Mouse (Mus musculus) cerebellum, adult 2 months (tissue): Measurements from ENCODE around the gene Gabpa. TPM values are rescaled to one million over a fixed set of nuclear protein-coding genes. Genes with fewer than 3 reads are reported as not detected.

Experiments used
- DNase-seq, 2 experiments: peaks; one replicate each; pipeline ENCODE4 v3.0.0; 2021
- H3K27ac ChIP-seq: fragments of 200-500 bp; 2 replicates; pipeline ENCODE4 v1.5.1; 2012; ENCODE audit warnings: low read length, control low read depth, inconsistent platforms; ENCODE audit not compliant: insufficient read depth
- H3K27me3 ChIP-seq: fragments of 200-500 bp; 2 replicates; pipeline ENCODE4 v1.6.1; 2012; ENCODE audit warnings: inconsistent platforms, mild to moderate bottlenecking, low read length, moderate library complexity; ENCODE audit not compliant: control insufficient read depth, insufficient read depth
- H3K4me1 ChIP-seq: fragments of 200-500 bp; 2 replicates; pipeline ENCODE4 v1.6.1; 2011; ENCODE audit warnings: low read length; ENCODE audit not compliant: control insufficient read depth, insufficient read depth
- H3K4me3 ChIP-seq: fragments of 200-500 bp; replicated peaks from 2 replicates; pipeline ENCODE3; 2011; ENCODE audit warnings: mild to moderate bottlenecking, low read depth, low read length, control low read depth; ENCODE audit not compliant: insufficient read depth
- CTCF ChIP-seq: fragments of 200-500 bp; IDR thresholded peaks from 2 replicates; pipeline ENCODE4 v1.5.1; 2011; ENCODE audit warnings: low read depth, mild to moderate bottlenecking, control low read depth, low read length, moderate library complexity, borderline replicate concordance; ENCODE audit not compliant: insufficient read depth
- POLR2A ChIP-seq: fragments of 200-500 bp; IDR thresholded peaks from 2 replicates; pipeline ENCODE4 v1.6.1; 2011; ENCODE audit warnings: low read length, control low read depth, borderline replicate concordance; ENCODE audit not compliant: insufficient read depth
- WGBS: fragments of 180-500 bp; shearing (Covaris S2); methylation state at CpG from one replicate; pipeline ENCODE4 v1.1.7; 2018; 5-methylcytosine and 5-hydroxymethylcytosine counted together
- polyA plus RNA-seq: library from polyadenylated mRNA; depleted of rRNA; stranded (reverse); fragments of >200 nt; gene quantifications from 2 replicates; pipeline ENCODE4 v1.2.3, GENCODE M21; 2012

Gene Gabpa
- polyA plus RNA-seq, 1 experiment = 18.7 TPM

- H3K4me1 ChIP-seq = no peaks in the 10 kb centered on the region
- 96% methylated on average over 3 of the region's 3 CpGs for WGBS
- H3K4me3 ChIP-seq = no peak overlapping the region
- H3K27me3 ChIP-seq = no peaks in the 10 kb centered on the region
- no peak overlapping the region for H3K27ac ChIP-seq
- no peak for TF ChIP-seq CTCF
- TF ChIP-seq POLR2A = no peak
- no peak for DNase-seq
Measured at GRCm38 (mm10) chr16:84806175-84806574, 28.6 kb upstream of the Gabpa start.

- no peak for TF ChIP-seq POLR2A
- H3K4me1 ChIP-seq = no peaks in the 10 kb centered on the region
- no peaks in the 10 kb centered on the region for H3K27me3 ChIP-seq
- 97% methylated on average over 7 of the region's 7 CpGs for WGBS
- H3K27ac ChIP-seq = no peak overlapping the region
- H3K4me3 ChIP-seq = no peak overlapping the region
- DNase-seq = no peak
Measured at GRCm38 (mm10) chr16:84807874-84808273, 26.9 kb upstream of the Gabpa start.

DNA sequence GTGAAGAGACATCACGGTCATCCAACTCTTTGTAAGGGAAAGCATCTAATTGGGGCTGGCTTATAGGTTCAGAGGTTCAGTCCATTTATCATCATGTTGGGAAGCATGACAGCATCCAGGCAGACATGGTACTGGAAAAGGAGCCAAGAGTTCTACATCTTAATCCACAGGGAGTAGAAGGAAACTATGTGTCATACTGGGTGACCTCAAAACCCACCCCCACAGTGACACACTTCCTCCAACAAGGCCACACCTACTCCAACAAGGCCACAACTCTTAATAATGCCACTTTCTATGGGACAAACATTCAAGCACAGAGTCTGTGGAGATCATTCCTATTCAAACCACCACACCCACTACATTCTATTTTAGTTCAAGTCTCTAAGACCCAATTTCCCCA, 24.5 kb upstream of the Gabpa start:
- DNase-seq = no peak
- TF ChIP-seq CTCF (no peak), POLR2A (no peak)
- 96% methylated on average over 1 of the region's 1 CpGs for WGBS
- Histone ChIP-seq H3K4me3 (no peak overlapping the region), H3K27me3 (no peaks in the 10 kb centered on the region), H3K27ac (no peak overlapping the region), H3K4me1 (no peaks in the 10 kb centered on the region)

DNA sequence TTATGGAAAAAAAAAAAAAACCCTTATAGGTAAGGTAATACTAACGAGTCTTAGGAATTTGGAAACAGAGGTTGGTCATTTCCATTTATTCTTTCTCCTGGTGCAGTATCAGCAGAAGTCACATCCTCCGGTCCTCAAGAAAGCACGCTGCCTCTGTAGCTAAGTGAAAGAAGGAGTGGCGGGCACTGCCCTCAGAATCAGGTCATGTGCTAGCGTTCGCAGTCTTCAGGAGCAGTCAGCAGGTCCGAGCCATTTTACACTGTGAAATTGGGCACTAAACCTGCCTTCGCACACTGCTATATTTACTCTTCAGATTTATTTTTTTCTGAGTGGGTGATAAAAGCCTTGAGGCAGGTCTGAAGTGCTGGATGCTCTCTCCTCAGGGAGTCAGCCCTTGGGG, 20.9 kb upstream of the Gabpa start:
- DNase-seq = no peak
- no peak for TF ChIP-seq POLR2A
- no peak for TF ChIP-seq CTCF
- H3K27me3 ChIP-seq = no peaks in the 10 kb centered on the region
- H3K4me1 ChIP-seq = no peaks in the 10 kb centered on the region
- no peak overlapping the region for H3K4me3 ChIP-seq
- 92% methylated on average over 8 of the region's 8 CpGs for whole genome bisulfite sequencing
- H3K27ac ChIP-seq = no peak overlapping the region

DNA sequence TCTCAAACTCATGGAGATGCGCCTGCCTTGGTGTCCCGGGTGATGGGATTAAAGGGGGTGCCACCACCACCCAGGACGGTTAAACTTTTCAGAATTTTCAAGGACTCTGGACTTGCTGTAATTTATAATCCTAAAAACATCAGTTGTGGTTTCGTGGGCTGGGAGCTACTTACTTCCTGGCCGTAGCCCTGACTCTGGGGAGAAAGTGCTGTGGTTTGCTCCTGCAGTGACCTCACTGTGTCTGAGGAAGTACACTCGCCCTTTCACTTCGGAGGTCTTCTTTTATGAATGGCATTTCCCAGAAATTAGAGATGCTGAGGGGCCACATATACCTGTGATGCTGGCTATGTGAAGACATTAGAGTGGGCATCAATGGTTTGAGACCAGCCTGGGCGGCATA, 20.2 kb upstream of the Gabpa start:
- TF ChIP-seq POLR2A (no peak), CTCF (no peak)
- DNase-seq = no peak
- WGBS = 90% methylated on average over 8 of the region's 8 CpGs

DNA sequence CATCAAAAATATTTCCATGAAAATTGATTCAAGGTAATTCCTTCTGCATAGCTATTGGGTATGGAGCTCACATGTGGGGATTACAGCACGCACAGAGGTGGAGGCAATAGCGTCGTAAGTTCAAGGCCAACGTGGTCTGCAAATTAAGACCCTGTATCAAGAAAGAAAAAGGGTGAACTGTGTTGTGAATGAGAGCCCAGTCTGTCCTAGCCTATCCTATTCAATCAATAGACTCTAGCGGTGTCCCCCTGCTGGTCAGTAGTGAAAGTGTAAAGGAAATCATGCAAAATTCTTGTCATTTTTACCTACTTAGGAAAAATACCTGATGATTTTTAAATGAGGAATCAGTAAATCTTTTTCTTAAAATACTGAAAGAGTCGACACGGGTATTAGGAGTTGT, 17.3 kb upstream of the Gabpa start:
- Histone ChIP-seq H3K4me3 (no peak overlapping the region), H3K27ac (no peak overlapping the region), H3K4me1 (no peaks in the 10 kb centered on the region), H3K27me3 (no peaks in the 10 kb centered on the region)
- TF ChIP-seq POLR2A (no peak), CTCF (no peak)
- DNase-seq = no peak
- WGBS = 30% methylated on average over 7 of the region's 7 CpGs

More for the DNA sequence above, 20.2 kb upstream of the Gabpa start:
- no peak overlapping the region for H3K27ac ChIP-seq
- no peaks in the 10 kb centered on the region for H3K4me1 ChIP-seq
- no peak overlapping the region for H3K4me3 ChIP-seq
- H3K27me3 ChIP-seq = no peaks in the 10 kb centered on the region

GRCm38 (mm10) chr16:84825009-84825408, 9.7 kb upstream of the Gabpa start:
- 47% methylated on average over 6 of the region's 6 CpGs for WGBS
- H3K27ac ChIP-seq = no peak overlapping the region
- TF ChIP-seq CTCF = no peak
- TF ChIP-seq POLR2A = no peak
- H3K4me1 ChIP-seq = no peaks in the 10 kb centered on the region
- no peak overlapping the region for H3K4me3 ChIP-seq
- no peaks in the 10 kb centered on the region for H3K27me3 ChIP-seq
- DNase-seq = no peak

- no peak overlapping the region for H3K4me3 ChIP-seq
- no peaks in the 10 kb centered on the region for H3K27me3 ChIP-seq
- H3K27ac ChIP-seq = no peak overlapping the region
- no peak for DNase-seq
- TF ChIP-seq POLR2A (no peak), CTCF (no peak)
- WGBS = 49% methylated on average over 5 of the region's 5 CpGs
- peaks cover 8% of the 10 kb centered on the region for H3K4me1 ChIP-seq
Measured at GRCm38 (mm10) chr16:84831696-84832095, 3.0 kb upstream of the Gabpa start.

DNA sequence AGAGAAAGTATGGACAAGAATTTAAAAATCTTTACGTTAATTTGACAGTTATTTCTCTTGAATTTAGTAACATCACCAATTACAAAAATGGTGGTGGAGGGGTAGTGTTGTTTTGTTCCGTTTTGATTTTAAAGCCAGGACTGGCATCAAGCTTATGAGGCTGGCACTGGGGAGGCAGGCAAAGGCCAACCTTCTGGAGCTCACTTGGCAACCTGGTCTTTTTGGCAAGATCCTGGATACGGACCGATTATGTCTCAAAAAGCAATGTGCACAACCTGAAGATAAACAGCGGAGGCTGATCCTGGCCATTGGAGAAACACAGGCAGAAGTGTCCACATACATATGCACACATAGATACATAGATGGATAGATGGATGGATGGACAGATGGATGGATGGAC, 2.0 kb upstream of the Gabpa start:
- no peak for TF ChIP-seq CTCF
- TF ChIP-seq POLR2A = no peak
- H3K4me3 ChIP-seq = peak overlapping the region; percentile 57
- H3K4me1 ChIP-seq = peaks cover 8% of the 10 kb centered on the region
- no peak overlapping the region for H3K27ac ChIP-seq
- H3K27me3 ChIP-seq = no peaks in the 10 kb centered on the region
- 6% methylated on average over 5 of the region's 5 CpGs for WGBS
- DNase-seq = peak; percentile 79 to 92
